Mouse (Mus musculus) left cerebral cortex, adult 18-20 months (tissue): ENCODE results near the gene Naif1. TPM values are rescaled to one million over a fixed set of nuclear protein-coding genes. Genes with fewer than 3 reads are reported as not detected.

Experiments used
- DNase-seq, 2 experiments: peaks; one replicate each; pipeline ENCODE4 v3.0.0; 2021 to 2022; ENCODE audit warnings: low spot score in 2 of 2, mixed read lengths in 1 of 2
- total RNA-seq, 2 experiments: library from RNA; stranded (reverse); gene quantifications; 2 replicates each; pipeline ENCODE4 v1.2.3; 2021

The Naif1 gene
- total RNA-seq, 2 experiments from 2014 or later: 3.7 to 4.6 TPM

DNA sequence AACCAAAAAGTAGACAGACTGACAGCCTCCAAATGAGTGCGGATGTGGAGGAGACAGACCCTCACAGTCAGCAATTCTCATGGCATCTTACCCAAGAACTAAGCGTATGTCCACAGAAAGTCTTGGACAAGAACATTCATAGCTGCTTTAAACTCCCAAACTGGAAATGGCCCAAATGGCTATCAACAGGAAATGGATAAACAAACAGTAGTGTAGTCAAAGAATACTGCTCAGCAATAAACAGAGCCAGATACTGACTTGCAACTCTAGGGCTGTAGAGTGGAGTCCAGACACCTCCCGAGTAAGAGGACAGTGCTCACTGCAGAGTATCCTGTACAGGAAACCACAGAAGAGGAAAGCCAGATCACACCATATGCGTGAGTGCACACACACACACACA lies 49.1 kb downstream of the Naif1 start:
- DNase-seq: no peak

GRCm38 (mm10) chr2:32500461-32500860 lies 50.2 kb downstream of the Naif1 start:
- DNase-seq: no peak

DNA sequence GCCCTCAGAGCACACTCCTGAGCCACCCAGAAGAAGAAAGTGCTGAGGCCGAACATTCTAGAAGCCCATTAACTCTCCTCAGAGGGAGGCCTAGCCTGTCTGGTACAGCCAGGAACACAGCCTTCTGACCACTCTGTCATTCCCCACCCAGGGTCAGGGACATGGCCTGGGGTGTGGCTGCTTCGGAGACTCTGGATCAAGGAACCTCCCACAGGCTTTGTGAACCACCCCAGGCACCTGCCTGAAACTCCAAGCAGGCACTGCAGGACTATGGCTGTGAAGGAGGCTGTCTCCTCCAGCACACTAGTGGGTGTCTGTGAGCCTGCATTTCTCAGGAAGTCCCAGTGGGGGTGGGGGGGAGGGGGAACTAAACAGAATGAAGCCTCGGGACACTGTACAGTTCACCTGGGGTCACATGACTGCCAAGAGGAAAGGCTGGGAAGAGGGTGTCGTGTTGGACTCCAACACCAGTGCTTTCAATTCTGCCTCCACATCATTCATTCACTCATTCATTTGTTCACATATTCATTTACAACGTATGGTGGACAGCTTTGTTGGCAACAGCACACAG lies 51.6 kb downstream of the Naif1 start:
- no peak for DNase-seq

GRCm38 (mm10) chr2:32502843-32503242 lies 52.6 kb downstream of the Naif1 start:
- DNase-seq: no peak

GRCm38 (mm10) chr2:32503588-32503987 lies 53.3 kb downstream of the Naif1 start:
- no peak for DNase-seq

DNA sequence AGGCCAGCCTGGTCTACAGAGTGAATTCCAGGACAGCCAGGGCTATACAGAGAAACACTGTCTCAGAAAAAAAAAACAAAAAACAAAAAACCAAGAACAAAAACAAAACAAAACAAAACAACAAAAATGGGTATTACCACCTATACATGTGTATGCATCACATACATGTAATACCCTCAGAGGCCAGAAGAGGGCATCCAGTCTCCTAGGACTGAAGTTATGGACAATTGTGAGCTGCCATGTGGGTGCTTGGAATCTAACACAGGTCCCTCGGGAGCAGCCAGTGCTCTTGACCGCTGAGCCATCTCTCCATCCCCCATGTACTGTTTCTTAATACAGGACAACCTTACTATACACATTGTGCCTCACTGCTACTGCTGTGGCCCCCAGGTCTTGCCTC lies 55.3 kb downstream of the Naif1 start:
- DNase-seq: no peak

Other genes starting within 250 kb of the Naif1 start
- gene Pomt1, start 213.9 kb upstream of the Naif1 start, total RNA-seq: 10 to 100 TPM; 19.3 to 23.5 TPM
- gene Uck1, start 190.3 kb upstream of the Naif1 start, total RNA-seq: 10 to 100 TPM; 49.6 to 53.6 TPM
- 10 to 100 TPM; 84.2 to 88.5 TPM for gene Golga2, start 163.1 kb upstream of the Naif1 start, total RNA-seq
- 100 to 1,000 TPM; 205 to 210 TPM for gene Swi5, start 162.4 kb upstream of the Naif1 start, total RNA-seq
- gene Ciz1, start 98.1 kb upstream of the Naif1 start, total RNA-seq: 10 to 100 TPM; 66.4 to 78.3 TPM
- 1,000 to 10,000 TPM; 1,236 to 1,244 TPM for gene Dnm1, start 97.1 kb upstream of the Naif1 start, total RNA-seq
- gene 1110008P14Rik, start 68.5 kb upstream of the Naif1 start, total RNA-seq: 100 to 1,000 TPM; 283 to 350 TPM
- under 1 TPM; 0.77 to 0.84 TPM for gene Lcn2, start 62.2 kb upstream of the Naif1 start, total RNA-seq
- gene Ptges2, start 54.6 kb upstream of the Naif1 start, total RNA-seq: 10 to 100 TPM; 49.5 to 51.2 TPM
- gene Slc25a25, start 988 bp downstream of the Naif1 start, total RNA-seq: 10 to 100 TPM; 67.5 to 72.1 TPM
- 10 to 100 TPM; 67.3 to 68.4 TPM for gene Fam102a, start 84.9 kb downstream of the Naif1 start, total RNA-seq
- gene Dpm2, start 120.4 kb downstream of the Naif1 start, total RNA-seq: 10 to 100 TPM; 71.4 to 77.1 TPM
- 10 to 100 TPM in 1 of 2 experiments, 1 to 10 TPM in 1; 8.6 to 10.3 TPM for gene Pip5kl1, start 124.3 kb downstream of the Naif1 start, total RNA-seq
- gene 9430097D07Rik, start 125.2 kb downstream of the Naif1 start, total RNA-seq: under 1 TPM; 0.79 to 0.82 TPM
- 10 to 100 TPM; 40.6 TPM for gene St6galnac4, start 136.6 kb downstream of the Naif1 start, total RNA-seq
- 100 to 1,000 TPM; 113 to 130 TPM for gene St6galnac6, start 149.3 kb downstream of the Naif1 start, total RNA-seq
- gene Ak1, start 171.3 kb downstream of the Naif1 start, total RNA-seq: 100 to 1,000 TPM; 151 to 160 TPM
- 10 to 100 TPM; 18.4 to 19.9 TPM for gene Eng, start 196.1 kb downstream of the Naif1 start, total RNA-seq